Mouse (Mus musculus): ENCODE measurements around the gene Rpain. TPM values are rescaled to one million over a fixed set of nuclear protein-coding genes. Genes with fewer than 3 reads are reported as not detected.

Rpain gene
- polyA plus RNA-seq (2012; rRNA removed): 24.9 and 31.1 TPM in 2 replicates

- peak; percentile 77 for DNase-seq (ENCODE audit: low read depth)
Measured at GRCm38 (mm10) chr11:70969821-70970559, at the start of gene Rpain, which contains the start of gene Nup88. TSS of gene Rpain (plus strand) at chr11:70970213. TSS of gene Nup88 (minus strand) at chr11:70969973.

- no peak for DNase-seq (ENCODE audit: low read depth)
Measured at GRCm38 (mm10) chr11:70931461-70931860, 38.6 kb upstream of the Rpain start.

GRCm38 (mm10) chr11:70935316-70935715, 34.7 kb upstream of the Rpain start:
- no peak for DNase-seq (ENCODE audit: low read depth)

GRCm38 (mm10) chr11:70942596-70942995, 27.4 kb upstream of the Rpain start:
- DNase-seq (ENCODE audit: low read depth): no peak

GRCm38 (mm10) chr11:70943651-70944050, 26.4 kb upstream of the Rpain start:
- DNase-seq (ENCODE audit: low read depth): no peak

- no peak for DNase-seq (ENCODE audit: low read depth)
Measured at GRCm38 (mm10) chr11:70944935-70945817, 24.8 kb upstream of the Rpain start.

- no peak for DNase-seq (ENCODE audit: low read depth)
Measured at GRCm38 (mm10) chr11:70954711-70955110, 15.3 kb upstream of the Rpain start.

- no peak for DNase-seq (ENCODE audit: low read depth)
Measured at GRCm38 (mm10) chr11:70960786-70961554, 9.0 kb upstream of the Rpain start.

GRCm38 (mm10) chr11:70964222-70964907, 5.6 kb upstream of the Rpain start:
- no peak for DNase-seq (ENCODE audit: low read depth)

- no peak for DNase-seq (ENCODE audit: low read depth)
Measured at GRCm38 (mm10) chr11:70969271-70969794, 680 bp upstream of the Rpain start.

GRCm38 (mm10) chr11:70970560-70971540, 837 bp downstream of the Rpain start:
- DNase-seq (ENCODE audit: low read depth): no peak

GRCm38 (mm10) chr11:70972586-70972985, 2.6 kb downstream of the Rpain start:
- no peak for DNase-seq (ENCODE audit: low read depth)

GRCm38 (mm10) chr11:70973947-70974346, 3.9 kb downstream of the Rpain start:
- DNase-seq (ENCODE audit: low read depth): no peak

- no peak for DNase-seq (ENCODE audit: low read depth)
Measured at GRCm38 (mm10) chr11:70975193-70975592, 5.2 kb downstream of the Rpain start.

GRCm38 (mm10) chr11:70977293-70977692, 7.3 kb downstream of the Rpain start:
- DNase-seq (ENCODE audit: low read depth): no peak

- no peak for DNase-seq (ENCODE audit: low read depth)
Measured at GRCm38 (mm10) chr11:70980232-70980631, 10.2 kb downstream of the Rpain start.

- no peak for DNase-seq (ENCODE audit: low read depth)
Measured at GRCm38 (mm10) chr11:70980751-70981510, 10.9 kb downstream of the Rpain start.

GRCm38 (mm10) chr11:70982030-70982429, 12.0 kb downstream of the Rpain start:
- no peak for DNase-seq (ENCODE audit: low read depth)

Data from gonadal fat pad, adult 2 months (tissue).